Mouse (Mus musculus) lung, adult 18-20 months (tissue): Measurements from ENCODE around the gene Rtf2.

ENCODE experiments used
- DNase-seq, 2 experiments: peaks; one replicate each; pipeline ENCODE4 v3.0.0; 2022; ENCODE audit warnings: mixed read lengths in 2 of 2

Gene Rtf2

DNA sequence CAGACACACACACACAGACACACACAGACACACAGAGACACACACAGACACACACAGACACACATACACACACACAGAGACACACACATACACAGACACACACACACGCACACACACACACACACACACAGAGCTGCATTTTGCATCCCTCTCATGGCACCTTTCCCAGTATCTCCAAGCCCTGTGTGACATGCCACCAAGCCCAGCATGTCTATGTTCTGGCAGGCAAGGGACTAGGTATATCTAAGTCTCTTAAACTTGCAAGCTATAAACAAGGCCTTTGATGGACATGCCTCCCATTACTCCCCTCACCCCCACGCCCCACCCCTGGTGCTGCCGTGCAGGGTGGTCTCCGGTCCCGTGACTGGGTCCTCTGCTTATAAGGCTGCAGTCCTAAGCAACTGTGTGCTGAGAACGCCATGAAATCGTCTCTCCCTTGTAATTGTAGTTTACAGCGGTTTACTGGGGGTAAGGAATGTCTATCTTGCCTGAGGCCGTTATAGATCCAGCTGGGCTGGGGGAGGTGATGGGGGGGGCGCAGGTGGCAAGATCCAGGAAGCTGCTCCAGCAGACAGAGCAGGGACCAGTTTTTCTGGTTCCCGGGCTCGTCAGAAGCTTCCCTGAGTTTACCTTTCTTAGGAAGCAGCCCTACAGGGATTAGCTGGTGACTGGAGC is 44.5 kb downstream of the Rtf2 start:
- no peak for DNase-seq

DNA sequence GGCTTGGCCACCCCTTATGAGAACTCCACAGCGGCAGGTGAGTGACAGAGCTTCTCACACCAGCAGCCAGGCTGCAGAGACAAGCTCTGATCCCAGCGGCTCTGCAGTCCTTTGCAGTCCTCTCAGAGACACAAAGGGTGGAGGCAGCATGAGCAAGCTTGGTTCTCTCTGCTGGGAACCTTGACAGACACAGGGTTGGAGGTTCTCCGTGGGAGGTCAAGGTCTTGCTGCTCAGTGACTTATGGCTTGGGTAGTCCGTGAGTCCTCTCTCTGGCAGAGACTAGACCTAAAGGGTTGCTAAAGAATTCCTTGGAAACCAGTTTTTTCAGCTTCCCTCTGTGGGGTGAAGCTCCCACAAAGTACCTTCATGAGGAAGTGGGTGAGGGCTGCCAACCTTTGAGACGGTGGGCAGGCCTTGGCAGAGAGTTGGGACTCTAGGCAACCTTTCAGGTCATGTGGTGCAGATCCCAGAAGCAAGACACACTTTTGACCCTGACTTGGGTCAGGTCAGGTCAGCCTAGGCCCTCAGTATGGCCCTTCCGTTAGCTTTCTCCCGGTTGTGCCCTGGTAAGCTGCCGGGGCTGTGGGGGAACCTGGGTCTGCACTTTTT is 56.5 kb downstream of the Rtf2 start:
- no peak for DNase-seq

DNA sequence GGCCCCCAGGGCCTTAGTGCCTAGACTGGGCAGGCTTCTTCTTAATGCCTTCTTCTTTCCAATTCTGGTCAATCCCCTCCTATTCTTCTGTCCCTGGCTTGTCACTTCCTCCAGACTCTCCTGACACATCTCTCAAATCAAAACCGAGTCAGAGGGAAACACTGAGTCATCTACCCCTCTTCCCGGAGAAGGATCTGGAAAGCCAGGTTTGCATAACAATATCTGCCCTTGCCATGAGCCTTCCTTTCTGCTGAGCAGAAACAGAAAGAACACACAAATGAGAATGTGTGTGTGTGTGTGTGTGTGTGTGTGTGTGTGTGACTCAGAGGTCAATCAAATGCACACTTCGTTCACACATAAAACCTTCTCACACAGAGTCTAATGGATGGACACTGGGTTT is 58.5 kb downstream of the Rtf2 start:
- no peak for DNase-seq

DNA sequence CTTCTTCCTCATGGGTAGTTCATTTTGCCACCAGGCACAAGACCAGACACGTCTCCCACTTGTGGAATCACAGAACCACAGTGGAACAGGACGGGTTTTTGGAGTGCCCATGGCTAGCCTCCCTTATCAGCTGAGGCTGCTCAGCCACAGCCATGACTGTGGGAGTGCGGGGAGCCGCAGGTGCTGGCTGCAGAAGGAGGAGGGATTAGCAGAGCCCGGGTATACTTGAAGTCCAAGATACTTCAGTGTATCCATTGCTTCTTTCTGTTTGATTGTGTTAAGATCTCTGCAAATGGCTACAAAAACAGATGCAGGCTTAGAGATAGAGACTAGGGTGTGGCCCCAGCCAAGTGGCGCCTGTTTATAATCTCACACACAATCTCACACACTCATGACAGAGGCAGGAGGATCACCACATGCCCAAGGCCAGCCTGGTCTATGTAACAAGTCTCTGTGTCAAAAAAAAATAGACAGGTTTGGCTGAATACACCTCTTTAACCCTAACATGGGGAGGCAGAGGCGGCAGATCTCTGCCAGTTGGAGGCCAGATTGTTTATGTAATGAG is 60.5 kb downstream of the Rtf2 start:
- DNase-seq = no peak

DNA sequence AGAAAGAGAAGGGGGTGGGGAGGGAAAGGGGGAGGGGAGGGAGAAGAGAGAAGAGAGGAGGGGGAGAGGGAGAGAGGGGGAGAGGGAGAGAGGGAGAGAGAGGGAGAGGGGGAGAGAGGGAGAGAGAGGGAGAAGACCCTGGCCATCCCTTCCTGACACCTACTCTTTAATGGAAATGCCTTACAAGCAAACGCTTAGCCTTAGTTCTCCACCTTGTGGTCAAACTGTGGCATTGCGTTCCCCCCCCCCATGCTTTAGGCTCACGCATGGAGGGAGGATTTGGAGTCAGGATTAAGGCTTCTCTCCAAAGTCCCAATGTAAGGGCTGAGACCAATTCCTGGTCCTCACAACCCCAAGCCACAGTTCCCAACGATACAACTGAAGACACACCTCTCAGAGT is 61.0 kb downstream of the Rtf2 start:
- DNase-seq = no peak

DNA sequence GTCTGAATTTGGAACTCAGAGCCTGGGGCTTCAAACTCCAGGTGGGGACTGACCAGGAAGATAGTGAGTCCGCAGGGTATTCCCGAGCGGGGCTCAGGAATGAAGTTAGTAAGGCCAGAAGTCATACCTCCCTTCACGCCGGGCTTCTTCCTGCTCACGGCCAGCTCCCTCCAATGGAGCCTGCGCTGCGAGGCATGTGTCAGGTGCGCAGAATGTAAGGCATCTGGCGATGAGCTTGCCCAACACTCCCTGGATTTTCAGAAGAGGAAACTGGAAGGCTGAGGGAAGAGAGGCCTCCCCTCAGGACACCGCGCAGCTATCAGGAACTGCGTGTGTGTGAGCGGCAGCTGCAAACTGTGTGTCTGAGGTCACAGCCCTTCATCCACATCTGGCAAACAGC is 61.8 kb downstream of the Rtf2 start:
- no peak for DNase-seq

DNA sequence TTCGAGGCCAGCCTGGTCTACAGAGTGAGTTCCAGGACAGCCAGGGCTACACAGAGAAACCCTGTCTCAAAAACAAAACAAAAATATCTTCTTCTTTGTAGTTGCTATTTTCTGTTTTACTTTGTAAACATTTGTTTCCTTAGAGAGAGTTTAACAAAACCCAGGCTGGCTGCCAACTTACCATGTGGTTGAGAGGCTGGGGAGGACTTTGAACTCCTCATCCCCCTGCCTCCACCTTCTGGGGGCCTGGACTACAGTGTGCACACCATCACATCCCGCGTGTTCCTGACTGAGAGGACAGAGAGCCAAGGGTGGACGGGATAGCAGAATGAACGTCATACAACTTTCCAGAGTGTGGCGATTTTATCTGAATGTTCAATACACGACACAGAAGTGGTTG is 65.8 kb downstream of the Rtf2 start:
- DNase-seq = no peak

DNA sequence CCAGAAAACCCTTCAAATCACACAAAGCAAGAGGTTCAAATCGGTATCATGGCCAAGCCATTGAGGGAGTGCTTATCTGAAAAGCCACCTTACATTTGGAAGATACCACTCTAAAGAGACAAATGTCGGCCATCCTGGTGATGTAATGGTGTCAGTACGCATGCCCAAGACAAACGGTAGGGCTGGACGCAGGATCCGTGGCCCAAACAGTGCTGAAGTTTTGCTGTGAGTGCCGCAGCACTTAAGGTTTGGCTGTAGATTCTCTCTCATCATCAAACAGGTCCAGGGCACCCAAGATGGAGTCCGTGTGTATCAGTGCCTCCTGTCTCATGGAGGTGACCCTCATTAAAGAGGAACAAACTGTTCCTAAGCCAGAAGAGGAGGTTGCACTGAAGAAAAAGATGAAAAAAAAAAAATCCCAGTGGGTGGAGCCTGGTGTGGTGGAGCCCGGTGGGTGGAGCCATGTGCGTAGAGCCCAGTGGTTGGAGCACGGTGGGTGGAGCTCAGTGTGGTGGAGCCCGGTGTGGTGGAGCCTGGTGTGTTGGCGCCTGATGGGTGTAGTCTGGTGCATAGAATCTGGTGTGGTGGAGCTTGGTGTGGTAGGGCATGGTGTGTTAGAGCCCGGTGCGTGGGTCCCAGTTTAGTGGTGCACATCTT is 69.8 kb downstream of the Rtf2 start:
- DNase-seq = no peak

DNA sequence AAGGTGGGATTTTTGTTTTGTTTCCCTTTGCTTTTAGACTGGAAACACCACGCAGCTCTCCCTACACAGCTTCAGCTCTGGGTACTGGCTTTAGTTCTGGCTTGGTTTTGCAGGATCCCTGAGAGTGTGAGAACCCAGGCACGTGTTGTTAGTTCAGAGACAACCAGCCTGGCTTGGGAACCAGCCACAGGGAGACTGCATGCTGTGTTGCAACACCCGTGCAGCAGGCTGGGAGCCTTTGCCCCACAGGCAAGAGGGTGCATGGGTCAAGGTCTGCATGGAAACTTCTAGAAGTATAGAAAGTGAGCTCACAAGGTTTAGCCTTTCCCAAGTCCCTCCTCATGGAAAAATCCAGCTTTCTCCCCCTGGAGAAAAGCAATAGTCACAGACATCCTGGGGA is 70.5 kb downstream of the Rtf2 start:
- no peak for DNase-seq

DNA sequence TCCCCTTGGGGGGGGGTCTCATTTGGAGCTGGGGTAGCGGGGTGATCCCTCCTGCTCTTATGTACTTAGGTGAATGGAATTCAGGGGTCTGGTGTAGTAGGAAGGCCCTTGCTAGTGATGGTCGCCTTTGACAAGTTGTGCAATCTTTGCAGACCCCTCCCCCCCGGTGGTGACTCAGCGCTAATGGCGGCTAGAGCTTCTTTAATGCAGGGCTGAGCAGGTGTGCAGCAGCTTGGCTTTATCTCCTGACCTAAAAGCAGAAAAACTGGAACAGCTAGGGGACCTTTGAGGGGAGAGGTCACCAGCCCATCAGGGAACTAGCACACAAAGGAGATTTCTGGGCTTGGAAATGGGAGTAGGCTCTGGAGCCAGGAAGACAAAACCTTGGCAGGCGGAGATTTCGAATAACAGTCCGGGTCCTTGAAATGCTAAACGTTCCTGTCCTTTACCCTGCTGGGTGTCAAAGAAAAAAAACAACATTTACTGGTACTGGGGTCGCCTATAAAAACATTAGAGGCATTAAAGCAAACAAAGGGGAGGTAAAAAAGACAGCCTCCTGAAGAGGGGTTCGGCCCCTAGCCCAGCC is 76.1 kb downstream of the Rtf2 start:
- no peak for DNase-seq
